ENCODE assay signal across 15 mouse cellular contexts in the genomic region with DNA sequence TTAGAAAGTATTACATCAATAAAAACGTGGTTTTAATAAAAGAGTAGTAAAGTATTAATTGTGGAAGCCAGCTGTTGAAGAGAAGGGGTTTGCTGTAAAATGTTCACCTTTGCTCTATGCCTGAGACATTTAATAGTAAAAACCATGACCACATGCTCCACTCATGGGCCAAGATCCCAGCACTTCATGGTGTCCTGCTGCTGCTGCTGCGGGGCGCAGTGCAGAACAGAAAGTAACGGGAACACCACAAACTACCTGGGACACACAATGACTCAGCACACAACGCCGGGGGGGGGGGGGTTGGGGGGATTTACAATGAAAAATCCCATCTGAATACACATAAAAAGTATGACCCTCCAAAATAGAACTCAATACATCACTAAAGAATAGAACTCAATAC.
"Had no signal": no experiment of that assay in that cellular context is flagged by ENCODE, and none has a peak within 500 bp of the region (broad histone marks: within the 10 kb centered on the region; RNA-seq: fewer than 3 reads in every experiment).

No protein-coding gene starts in this region.

- DNase-seq: liver, postnatal 0 days; lung, embryonic 14.5 days; lung, postnatal 10 days; lung, postnatal 4 days; midbrain, embryonic 14.5 days; right cerebral cortex, postnatal 14 days; thymus, adult 2 months; thymus, postnatal 25 days; thymus, postnatal 4 days had no signal

- H3K27me3 ChIP-seq: midbrain, embryonic 12.5 days; neural tube, embryonic 12.5 days; stomach, embryonic 15.5 days had no signal

- H3K9me3 ChIP-seq: midbrain, embryonic 10.5 days; midbrain, embryonic 12.5 days; neural tube, embryonic 12.5 days; stomach, embryonic 15.5 days had no signal

- ATAC-seq: liver, postnatal 0 days; midbrain, embryonic 16.5 days had no signal

- H3K9ac ChIP-seq: liver, postnatal 0 days; lung, embryonic 14.5 days; midbrain, embryonic 12.5 days; neural tube, embryonic 12.5 days; stomach, embryonic 15.5 days had no signal

- H3K27ac ChIP-seq: midbrain, embryonic 10.5 days; midbrain, embryonic 12.5 days; neural tube, embryonic 12.5 days; stomach, embryonic 15.5 days; stomach, postnatal 0 days had no signal

- H3K36me3 ChIP-seq: midbrain, embryonic 10.5 days; midbrain, embryonic 12.5 days; neural tube, embryonic 12.5 days; stomach, embryonic 15.5 days had no signal

- H3K4me2 ChIP-seq: lung, embryonic 14.5 days; midbrain, embryonic 12.5 days; neural tube, embryonic 12.5 days; stomach, embryonic 15.5 days had no signal

- H3K4me3 ChIP-seq: midbrain, embryonic 10.5 days; midbrain, embryonic 12.5 days; neural tube, embryonic 12.5 days; stomach, embryonic 15.5 days had no signal
